Mouse (Mus musculus) ES-Bruce4 (cell line): ENCODE measurements at regions not wholly inside any gene's neighbourhood (a gene's known extent, or its start where the extent isn't known, plus 50 kb on each side); places are given as distances from the start of the nearest gene placed in this dataset.

Experiments
- H3K27ac ChIP-seq: 2 replicates; pipeline ENCODE4 v1.5.1; 2012; ENCODE audit warnings: low read length, inconsistent platforms; ENCODE audit not compliant: insufficient read depth
- H3K27me3 ChIP-seq: 2 replicates; pipeline ENCODE4 v1.6.1; 2012; ENCODE audit warnings: mild to moderate bottlenecking, low read length, inconsistent platforms; ENCODE audit not compliant: control insufficient read depth, poor library complexity, insufficient read depth, severe bottlenecking
- H3K36me3 ChIP-seq: 2 replicates; pipeline ENCODE4 v1.6.1; 2012; ENCODE audit warnings: inconsistent platforms, mild to moderate bottlenecking, low read length, moderate library complexity; ENCODE audit not compliant: control insufficient read depth, poor library complexity, insufficient read depth, severe bottlenecking
- H3K4me1 ChIP-seq: one replicate; pipeline ENCODE4 v1.8.1; 2011; ENCODE audit warnings: low read length; ENCODE audit not compliant: control insufficient read depth, insufficient read depth
- H3K4me3 ChIP-seq: 2 replicates; pipeline ENCODE4 v1.5.1; 2011; ENCODE audit warnings: low read depth, mild to moderate bottlenecking, low read length
- H3K9ac ChIP-seq: 2 replicates; pipeline ENCODE4 v1.6.1; 2012; ENCODE audit warnings: low read depth, mild to moderate bottlenecking, inconsistent platforms; ENCODE audit not compliant: poor library complexity, severe bottlenecking
- H3K9me3 ChIP-seq: replicated peaks from 2 replicates; pipeline ENCODE4 v1.6.1; 2012; ENCODE audit warnings: mild to moderate bottlenecking, low read length, inconsistent platforms; ENCODE audit not compliant: control insufficient read depth, poor library complexity, insufficient read depth, severe bottlenecking
- CTCF ChIP-seq: IDR thresholded peaks from one replicate; pipeline ENCODE4 v1.8.1; 2011; ENCODE audit warnings: low read depth, low read length
- EP300 ChIP-seq: IDR thresholded peaks from 2 replicates; pipeline ENCODE4 v1.6.1; 2011; ENCODE audit warnings: low read depth, low read length; ENCODE audit not compliant: insufficient read depth
- POLR2A ChIP-seq: IDR thresholded peaks from one replicate; pipeline ENCODE4 v1.8.1; 2011; ENCODE audit warnings: low read length; ENCODE audit not compliant: insufficient read depth

DNA sequence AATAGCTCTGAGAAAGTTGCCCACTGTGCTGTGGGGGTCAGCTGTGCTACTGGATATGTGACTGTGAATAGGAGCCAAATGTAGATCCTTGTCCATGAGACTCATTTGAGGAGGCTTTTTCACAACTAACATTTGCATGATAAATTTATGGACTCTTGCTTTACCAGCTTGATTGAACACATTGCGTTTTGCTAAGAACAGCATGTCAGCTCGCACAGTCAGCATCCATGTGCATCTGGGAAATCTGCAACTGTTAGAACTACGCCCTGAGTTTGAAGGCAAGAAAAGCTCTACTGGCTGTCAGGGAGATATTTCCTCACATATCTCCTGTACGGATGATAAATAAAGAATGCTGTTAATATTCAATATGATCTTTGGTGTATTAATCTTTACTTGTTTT lies 1164.1 kb upstream of the Adgrl3 start:
- Histone ChIP-seq H3K9me3 (no peaks in the 10 kb centered on the region), H3K27me3 (no peaks in the 10 kb centered on the region), H3K4me1 (no peaks in the 10 kb centered on the region), H3K27ac (no peak overlapping the region), H3K4me3 (no peak overlapping the region), H3K9ac (no peak overlapping the region), H3K36me3 (no peaks in the 10 kb centered on the region)
- TF ChIP-seq CTCF (no peak), EP300 (no peak), POLR2A (no peak)

DNA sequence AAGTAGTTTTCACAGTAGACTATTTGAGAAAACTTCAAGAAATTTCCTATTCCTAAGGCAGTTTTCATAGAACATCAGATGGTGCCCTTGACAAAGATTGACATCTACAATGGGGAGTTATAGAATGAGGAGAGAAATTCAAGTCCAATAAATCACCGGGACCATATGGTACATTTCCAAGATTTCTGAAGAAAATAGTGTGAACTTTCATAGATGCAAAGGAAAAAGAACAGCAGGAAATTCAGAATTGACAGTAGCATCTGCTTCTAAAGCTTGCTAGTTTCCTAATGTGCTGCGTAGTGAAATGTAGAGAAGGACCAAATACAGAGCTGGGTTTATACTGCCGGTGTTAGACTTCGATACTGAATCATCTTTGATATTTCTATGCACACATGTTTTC lies 1119.2 kb upstream of the Adgrl3 start:
- H3K4me1 ChIP-seq, result no peaks in the 10 kb centered on the region
- TF ChIP-seq CTCF (no peak), EP300 (no peak), POLR2A (no peak)
- no peaks in the 10 kb centered on the region for H3K9me3 ChIP-seq
- no peak overlapping the region for H3K4me3 ChIP-seq
- no peaks in the 10 kb centered on the region for H3K36me3 ChIP-seq
- H3K9ac ChIP-seq, result no peak overlapping the region
- no peak overlapping the region for H3K27ac ChIP-seq
- H3K27me3 ChIP-seq, result no peaks in the 10 kb centered on the region

DNA sequence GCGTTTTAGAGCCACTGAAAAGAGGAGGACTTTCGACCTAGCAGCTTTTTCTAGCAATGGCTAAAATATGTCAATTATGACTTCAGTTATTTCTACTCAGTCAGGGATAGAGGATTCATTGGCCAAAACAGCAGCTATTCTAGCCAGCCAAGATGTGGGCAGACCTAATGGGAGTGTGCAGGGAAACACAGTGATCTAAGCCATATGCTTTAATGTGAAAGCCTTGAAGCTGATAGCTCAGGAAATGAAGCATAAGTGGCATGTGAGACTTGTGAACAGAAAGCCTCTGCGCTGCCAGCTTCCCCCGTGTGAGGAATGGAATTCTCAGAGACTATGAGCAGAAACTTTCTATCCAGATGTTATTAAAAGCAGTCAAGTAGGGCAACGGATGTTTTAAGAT lies 1114.6 kb upstream of the Adgrl3 start:
- TF ChIP-seq EP300 (no peak), POLR2A (no peak), CTCF (no peak)
- Histone ChIP-seq H3K36me3 (no peaks in the 10 kb centered on the region), H3K4me1 (no peaks in the 10 kb centered on the region), H3K4me3 (no peak overlapping the region), H3K27me3 (no peaks in the 10 kb centered on the region), H3K9ac (no peak overlapping the region), H3K9me3 (no peaks in the 10 kb centered on the region), H3K27ac (no peak overlapping the region)
